ENCODE assay signal across 1 mouse cellular context in genomic region chr3:142560296-142560948, GRCm38 (mm10).
TF ChIP-seq lines count a peak whose summit lies in the region.

No protein-coding gene starts in this region.

TF ChIP-seq in CH12.LX, 34 proteins besides CTCF, POLR2A, EP300 and RAD21 (continued from another document):
- peak; percentile 86 for TF ChIP-seq BHLHE40 (IDR thresholded peaks at IDR 0.05; ENCODE audit: low read depth, low read length)
- peak; percentile 74 for TF ChIP-seq NELFE (IDR thresholded peaks at IDR 0.05; ENCODE audit: low read depth, low read length)
- TF ChIP-seq GABPA (IDR thresholded peaks at IDR 0.05; ENCODE audit: insufficient replicate concordance, low read depth, low read length): no peak
- peak; percentile 98 for TF ChIP-seq RCOR1 (conservative IDR thresholded peaks at IDR 0.05; ENCODE audit: low read depth, low read length)
- TF ChIP-seq IRF4 (IDR thresholded peaks at IDR 0.05; ENCODE audit: low read depth, low read length): peak; percentile 100
- TF ChIP-seq MAZ (IDR thresholded peaks at IDR 0.05; ENCODE audit: low read depth, low read length): peak; percentile 88
- peak; percentile 89 for TF ChIP-seq ZC3H11A (IDR thresholded peaks at IDR 0.05; ENCODE audit: low read depth, low read length)
- peak; percentile 68 for TF ChIP-seq ZMIZ1 (IDR thresholded peaks at IDR 0.05; ENCODE audit: low read depth, low read length)
- TF ChIP-seq POLR2AphosphoS2 (IDR thresholded peaks at IDR 0.05; ENCODE audit: low read depth, low read length): peak; percentile 22; the same call in 1 of the 2 replicates
- 0 out of 2 replicates have a peak, but pooled peaks have one; percentile 31 for TF ChIP-seq UBTF (IDR thresholded peaks at IDR 0.05; ENCODE audit: low read depth, low read length)
- TF ChIP-seq USF1 (IDR thresholded peaks at IDR 0.05; ENCODE audit: low read depth, low read length): no peak
- peak; percentile 97 for TF ChIP-seq JUN (IDR thresholded peaks at IDR 0.05; ENCODE audit: insufficient read depth, low read depth, low read length)
- peak; percentile 29; the same call in 1 of the 2 replicates for TF ChIP-seq HCFC1 (IDR thresholded peaks at IDR 0.05; ENCODE audit: low read depth, low read length)
- peak; percentile 94 for TF ChIP-seq SIN3A (IDR thresholded peaks at IDR 0.05; ENCODE audit: low read length)
- peak; percentile 88; the same call in 1 of the 2 replicates for TF ChIP-seq MAX (IDR thresholded peaks at IDR 0.05; ENCODE audit: low read length)
- TF ChIP-seq ELF1 (IDR thresholded peaks at IDR 0.05; ENCODE audit: low read depth, low read length): peak; percentile 7; the same call in 1 of the 2 replicates
- peak; percentile 64 for TF ChIP-seq MAFK (IDR thresholded peaks at IDR 0.05; ENCODE audit: insufficient replicate concordance, low read length)
- TF ChIP-seq TBP (conservative IDR thresholded peaks at IDR 0.05; ENCODE audit: low read depth, low read length): peak; percentile 52; the same call in 1 of the 2 replicates
- TF ChIP-seq NRF1 (IDR thresholded peaks at IDR 0.05; ENCODE audit: low read depth, low read length): peak; percentile 21; the same call in 1 of the 2 replicates
- no peak for TF ChIP-seq KAT2A (IDR thresholded peaks at IDR 0.05; ENCODE audit: insufficient replicate concordance, low read length)
- peak; percentile 87 for TF ChIP-seq MXI1 (IDR thresholded peaks at IDR 0.05; ENCODE audit: low read depth, low read length)
- TF ChIP-seq ZNF384 (IDR thresholded peaks at IDR 0.05; ENCODE audit: low read depth, low read length): peak; percentile 96
- TF ChIP-seq MYC (IDR thresholded peaks at IDR 0.05; ENCODE audit: low read depth, low read length): peak; percentile 98
